Mouse (Mus musculus): ENCODE measurements around the gene 2610008E11Rik. TPM values are rescaled to one million over a fixed set of nuclear protein-coding genes. Genes with fewer than 3 reads are reported as not detected.

2610008E11Rik gene
- polyA plus RNA-seq, 1 experiment from 2014 or later = 18.8 TPM

- Histone ChIP-seq H3K27ac (no peak within 1 kb of the TSS), H3K4me2 (ENCODE audit: low read length) (no peak within 1 kb of the TSS), H3K9me3 (replicated peaks; ENCODE audit: low read length) (no peaks in the 10 kb centered on the region), H3K9ac (ENCODE audit: low read depth, low read length) (no peak within 1 kb of the TSS), H3K36me3 (ENCODE audit: insufficient read depth, low read length) (no peaks in the 10 kb centered on the region), H3K4me3 (replicated peaks; ENCODE audit: low read depth, low read length) (no peak within 1 kb of the TSS), H3K4me1 (replicated peaks; ENCODE audit: insufficient read depth, low read length) (no peaks in the 10 kb centered on the region), H3K27me3 (ENCODE audit: insufficient read depth, low read length) (no peaks in the 10 kb centered on the region)
- no peak for DNase-seq (ENCODE audit: low spot score)
- no peak for TF ChIP-seq CTCF (IDR thresholded peaks at IDR 0.05; ENCODE audit: low read depth)
- ATAC-seq (replicated peaks; ENCODE audit: low FRiP score, low read depth) = no peak
Observed at GRCm38 (mm10) chr10:79028441-79028840, 69.0 kb downstream of the 2610008E11Rik start, which contains the start of gene Olfr57. Olfr57 (plus strand) TSS chr10:79028741.

Other genes starting within 250 kb of the 2610008E11Rik start
- not detected in 2 replicates for gene Olfr1356, start 245.4 kb downstream of the 2610008E11Rik start, polyA plus RNA-seq (2015; fragmentation: Nextera tagmentation; extraction: Ambion mirVana)
- gene Olfr1355, start 222.1 kb downstream of the 2610008E11Rik start, polyA plus RNA-seq (2015; fragmentation: Nextera tagmentation; extraction: Ambion mirVana) = not detected in 2 replicates
- not detected in 2 replicates for gene Olfr1354, start 184.4 kb downstream of the 2610008E11Rik start, polyA plus RNA-seq (2015; fragmentation: Nextera tagmentation; extraction: Ambion mirVana)
- gene Olfr8, start 147.0 kb downstream of the 2610008E11Rik start, polyA plus RNA-seq (2015; fragmentation: Nextera tagmentation; extraction: Ambion mirVana) = not detected in 2 replicates
- gene Olfr1353, start 134.3 kb downstream of the 2610008E11Rik start, polyA plus RNA-seq (2015; fragmentation: Nextera tagmentation; extraction: Ambion mirVana) = not detected in 2 replicates
- gene Olfr1352, start 116.5 kb downstream of the 2610008E11Rik start, polyA plus RNA-seq (2015; fragmentation: Nextera tagmentation; extraction: Ambion mirVana) = not detected in 2 replicates
- not detected in 2 replicates for gene Olfr1351, start 85.1 kb downstream of the 2610008E11Rik start, polyA plus RNA-seq (2015; fragmentation: Nextera tagmentation; extraction: Ambion mirVana)
- not detected in 2 replicates for gene Olfr57, start 68.9 kb downstream of the 2610008E11Rik start, polyA plus RNA-seq (2015; fragmentation: Nextera tagmentation; extraction: Ambion mirVana)
- not detected in 2 replicates for gene Vmn2r80, start 51.2 kb upstream of the 2610008E11Rik start, polyA plus RNA-seq (2015; fragmentation: Nextera tagmentation; extraction: Ambion mirVana)
- not detected in 2 replicates for gene Vmn2r81, start 150.1 kb upstream of the 2610008E11Rik start, polyA plus RNA-seq (2015; fragmentation: Nextera tagmentation; extraction: Ambion mirVana)